Mouse (Mus musculus) forebrain, embryonic 13.5 days (tissue): ENCODE data around the gene Mcl1. TPM values are rescaled to one million over a fixed set of nuclear protein-coding genes. Genes with fewer than 3 reads are reported as not detected.

Source experiments
- ATAC-seq: fragments of 200-750 bp; cut with Nextera tagmentation; 2 replicates; pipeline ENCODE4 v1.8.0; 2017
- H3K27ac ChIP-seq: fragments of 300-500 bp; sonication (generic); 2 replicates; pipeline ENCODE4 v1.5.1; 2015; ENCODE audit warnings: inconsistent platforms, mild to moderate bottlenecking, moderate library complexity
- H3K27me3 ChIP-seq: fragments of 300-500 bp; sonication (generic); 2 replicates; pipeline ENCODE4 v1.6.1; 2015; ENCODE audit warnings: mild to moderate bottlenecking, inconsistent platforms
- H3K36me3 ChIP-seq: fragments of 300-500 bp; sonication (generic); 2 replicates; pipeline ENCODE4 v1.6.1; 2015; ENCODE audit warnings: mild to moderate bottlenecking, inconsistent platforms; ENCODE audit not compliant: poor library complexity, severe bottlenecking
- H3K4me1 ChIP-seq: fragments of 300-500 bp; sonication (generic); 2 replicates; pipeline ENCODE4 v1.6.1; 2015; ENCODE audit warnings: inconsistent platforms
- H3K4me2 ChIP-seq: fragments of 300-500 bp; sonication (generic); 2 replicates; pipeline ENCODE4 v1.6.1; 2015; ENCODE audit warnings: inconsistent platforms, mild to moderate bottlenecking, moderate library complexity
- H3K4me3 ChIP-seq: fragments of 300-500 bp; sonication (generic); 2 replicates; pipeline ENCODE4 v1.5.1; 2015; ENCODE audit warnings: mild to moderate bottlenecking, inconsistent platforms
- H3K9ac ChIP-seq: fragments of 300-500 bp; sonication (generic); 2 replicates; pipeline ENCODE4 v1.6.1; 2015; ENCODE audit warnings: mild to moderate bottlenecking, inconsistent platforms
- H3K9me3 ChIP-seq: fragments of 300-500 bp; sonication (generic); replicated peaks from 2 replicates; pipeline ENCODE4 v1.6.1; 2016; ENCODE audit warnings: inconsistent platforms
- WGBS: fragments of 180-500 bp; shearing (Covaris S2); methylation state at CpG from one replicate; pipeline ENCODE4 v1.1.7; 2015; 5-methylcytosine and 5-hydroxymethylcytosine counted together
- polyA plus RNA-seq: library from polyadenylated mRNA; unstranded; fragments of >200 nt; fragmentation: Nextera tagmentation; extraction: Ambion mirVana; gene quantifications from 2 replicates; pipeline ENCODE4 v1.2.1, GENCODE M21; 2015

Gene Mcl1
- polyA plus RNA-seq, 1 experiment from 2014 or later: 44.0 TPM

GRCm38 (mm10) chr3:95672461-95672860, 13.9 kb downstream of the Mcl1 start:
- Histone ChIP-seq H3K27ac (no peak overlapping the region), H3K4me2 (no peak overlapping the region), H3K4me3 (no peak overlapping the region), H3K9me3 (no peaks in the 10 kb centered on the region), H3K36me3 (peaks cover 40% of the 10 kb centered on the region), H3K27me3 (no peaks in the 10 kb centered on the region), H3K9ac (no peak overlapping the region), H3K4me1 (peaks cover 28% of the 10 kb centered on the region)
- ATAC-seq: no peak
- WGBS: 58% methylated on average over 3 of the region's 3 CpGs

GRCm38 (mm10) chr3:95672861-95673706, 14.5 kb downstream of the Mcl1 start:
- H3K9ac ChIP-seq: peak overlapping the region; percentile 23; the same call in 1 of the 2 replicates
- 58% methylated on average over 10 of the region's 10 CpGs for WGBS
- H3K27me3 ChIP-seq: no peaks in the 10 kb centered on the region
- H3K4me2 ChIP-seq: no peak overlapping the region
- H3K4me3 ChIP-seq: no peak overlapping the region
- no peak for ATAC-seq
- H3K36me3 ChIP-seq: peaks cover 41% of the 10 kb centered on the region
- H3K9me3 ChIP-seq: no peaks in the 10 kb centered on the region
- H3K27ac ChIP-seq: no peak overlapping the region
- H3K4me1 ChIP-seq: peaks cover 22% of the 10 kb centered on the region

- no peaks in the 10 kb centered on the region for H3K9me3 ChIP-seq
- no peak overlapping the region for H3K4me2 ChIP-seq
- no peak overlapping the region for H3K4me3 ChIP-seq
- no peak overlapping the region for H3K27ac ChIP-seq
- no peak for ATAC-seq
- peaks cover 43% of the 10 kb centered on the region for H3K36me3 ChIP-seq
- H3K4me1 ChIP-seq: peaks cover 15% of the 10 kb centered on the region; the same call in 1 of the 2 replicates
- no peaks in the 10 kb centered on the region for H3K27me3 ChIP-seq
- WGBS: 31% methylated on average over 11 of the region's 11 CpGs
- H3K9ac ChIP-seq: peak overlapping the region; percentile 23; the same call in 1 of the 2 replicates
Observed at GRCm38 (mm10) chr3:95673707-95674211, 15.2 kb downstream of the Mcl1 start.

- peaks cover 15% of the 10 kb centered on the region; the same call in 1 of the 2 replicates for H3K4me1 ChIP-seq
- 57% methylated on average over 2 of the region's 2 CpGs for WGBS
Observed at GRCm38 (mm10) chr3:95674236-95674635, 15.6 kb downstream of the Mcl1 start.

GRCm38 (mm10) chr3:95674812-95675211, 16.2 kb downstream of the Mcl1 start:
- no peak for ATAC-seq
- no peak overlapping the region for H3K4me2 ChIP-seq
- peaks cover 15% of the 10 kb centered on the region; the same call in 1 of the 2 replicates for H3K4me1 ChIP-seq
- no peaks in the 10 kb centered on the region for H3K27me3 ChIP-seq
- H3K4me3 ChIP-seq: no peak overlapping the region
- no peaks in the 10 kb centered on the region for H3K9me3 ChIP-seq
- WGBS: 33% methylated on average over 6 of the region's 6 CpGs
- peaks cover 38% of the 10 kb centered on the region for H3K36me3 ChIP-seq
- peak overlapping the region; percentile 7; the same call in 1 of the 2 replicates for H3K27ac ChIP-seq
- no peak overlapping the region for H3K9ac ChIP-seq

More at GRCm38 (mm10) chr3:95674236-95674635, 15.6 kb downstream of the Mcl1 start:
- Histone ChIP-seq H3K4me2 (no peak overlapping the region), H3K9me3 (no peaks in the 10 kb centered on the region), H3K27ac (no peak overlapping the region), H3K36me3 (peaks cover 39% of the 10 kb centered on the region), H3K9ac (peak overlapping the region; percentile 23; the same call in 1 of the 2 replicates), H3K4me3 (no peak overlapping the region), H3K27me3 (no peaks in the 10 kb centered on the region)
- no peak for ATAC-seq

- H3K27ac ChIP-seq: peak overlapping the region; percentile 16
- H3K36me3 ChIP-seq: peaks cover 38% of the 10 kb centered on the region
- WGBS: 28% methylated on average over 8 of the region's 8 CpGs
- H3K4me3 ChIP-seq: no peak overlapping the region
- no peak overlapping the region for H3K4me2 ChIP-seq
- H3K27me3 ChIP-seq: no peaks in the 10 kb centered on the region
- peaks cover 15% of the 10 kb centered on the region; the same call in 1 of the 2 replicates for H3K4me1 ChIP-seq
- H3K9me3 ChIP-seq: no peaks in the 10 kb centered on the region
- H3K9ac ChIP-seq: no peak overlapping the region
- ATAC-seq: peak; percentile 62
Observed at GRCm38 (mm10) chr3:95675301-95676092, 16.9 kb downstream of the Mcl1 start.

- 66% methylated on average over 15 of the region's 15 CpGs for WGBS
- peaks cover 15% of the 10 kb centered on the region; the same call in 1 of the 2 replicates for H3K4me1 ChIP-seq
- H3K27me3 ChIP-seq: no peaks in the 10 kb centered on the region
- no peak overlapping the region for H3K4me3 ChIP-seq
- no peak overlapping the region for H3K27ac ChIP-seq
- no peak overlapping the region for H3K9ac ChIP-seq
- no peak overlapping the region for H3K4me2 ChIP-seq
- peaks cover 34% of the 10 kb centered on the region for H3K36me3 ChIP-seq
- no peaks in the 10 kb centered on the region for H3K9me3 ChIP-seq
- peak; percentile 15; the same call in 1 of the 2 replicates for ATAC-seq
Observed at GRCm38 (mm10) chr3:95676745-95677419, 18.3 kb downstream of the Mcl1 start.

GRCm38 (mm10) chr3:95677420-95678090, 19.0 kb downstream of the Mcl1 start:
- no peak for ATAC-seq
- peaks cover 34% of the 10 kb centered on the region for H3K36me3 ChIP-seq
- H3K4me3 ChIP-seq: no peak overlapping the region
- no peak overlapping the region for H3K9ac ChIP-seq
- H3K4me1 ChIP-seq: peaks cover 15% of the 10 kb centered on the region; the same call in 1 of the 2 replicates
- no peak overlapping the region; the same call in 1 of the 2 replicates for H3K27ac ChIP-seq
- H3K27me3 ChIP-seq: no peaks in the 10 kb centered on the region
- WGBS: 91% methylated on average over 19 of the region's 19 CpGs
- H3K9me3 ChIP-seq: no peaks in the 10 kb centered on the region
- no peak overlapping the region for H3K4me2 ChIP-seq

GRCm38 (mm10) chr3:95679551-95679950, 21.0 kb downstream of the Mcl1 start:
- Histone ChIP-seq H3K4me2 (no peak overlapping the region), H3K4me3 (no peak overlapping the region), H3K27ac (no peak overlapping the region), H3K9ac (no peak overlapping the region), H3K9me3 (no peaks in the 10 kb centered on the region), H3K36me3 (peaks cover 15% of the 10 kb centered on the region; the same call in 1 of the 2 replicates), H3K4me1 (peaks cover 7% of the 10 kb centered on the region; the same call in 1 of the 2 replicates), H3K27me3 (no peaks in the 10 kb centered on the region)
- WGBS: 91% methylated on average over 8 of the region's 8 CpGs
- ATAC-seq: no peak

- no peak overlapping the region for H3K4me3 ChIP-seq
- 92% methylated on average over 6 of the region's 6 CpGs for WGBS
- H3K27me3 ChIP-seq: no peaks in the 10 kb centered on the region
- no peak overlapping the region for H3K4me2 ChIP-seq
- no peak for ATAC-seq
- H3K9me3 ChIP-seq: no peaks in the 10 kb centered on the region
- no peak overlapping the region for H3K27ac ChIP-seq
- peaks cover 15% of the 10 kb centered on the region; the same call in 1 of the 2 replicates for H3K36me3 ChIP-seq
- H3K9ac ChIP-seq: no peak overlapping the region
- no peaks in the 10 kb centered on the region for H3K4me1 ChIP-seq
Observed at GRCm38 (mm10) chr3:95680673-95681072, 22.1 kb downstream of the Mcl1 start.

- WGBS: 69% methylated on average over 11 of the region's 11 CpGs
- no peaks in the 10 kb centered on the region for H3K9me3 ChIP-seq
- H3K27ac ChIP-seq: no peak overlapping the region
- H3K36me3 ChIP-seq: peaks cover 15% of the 10 kb centered on the region; the same call in 1 of the 2 replicates
- H3K9ac ChIP-seq: no peak overlapping the region
- H3K4me3 ChIP-seq: no peak overlapping the region
- H3K4me1 ChIP-seq: no peaks in the 10 kb centered on the region
- H3K27me3 ChIP-seq: no peaks in the 10 kb centered on the region
- H3K4me2 ChIP-seq: no peak overlapping the region
- ATAC-seq: no peak
Observed at GRCm38 (mm10) chr3:95681365-95681764, 22.8 kb downstream of the Mcl1 start.
